Mouse (Mus musculus) liver (tissue): ENCODE measurements around the gene Klf3.

Experiments used
- DNase-seq: peaks from one replicate; pipeline ENCODE4 v3.0.0-alpha.2; 2020; ENCODE audit warnings: mixed read lengths

The Klf3 gene

GRCm38 (mm10) chr5:64839016-64839599, 35.9 kb downstream of the Klf3 start:
- no peak for DNase-seq

DNA sequence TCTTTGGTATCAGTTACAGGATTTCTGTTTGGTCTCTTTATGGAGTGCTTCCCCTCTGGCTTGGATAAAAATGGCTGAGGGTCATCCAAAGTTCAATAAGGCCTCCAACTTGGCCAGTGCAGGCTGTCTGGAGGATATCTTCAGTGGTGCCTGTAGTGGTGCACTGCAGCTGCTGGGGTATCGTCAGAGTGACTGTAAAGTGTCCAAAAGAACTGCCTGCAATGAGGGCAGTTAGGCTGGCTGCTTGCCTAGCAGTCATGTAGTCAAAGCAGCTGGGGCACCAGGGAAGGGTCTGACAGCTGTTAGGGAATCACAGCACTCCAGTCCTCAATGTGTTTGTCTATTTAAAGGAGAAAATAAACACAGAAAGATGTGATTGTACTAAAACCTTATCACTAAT, 36.9 kb downstream of the Klf3 start:
- no peak for DNase-seq

DNA sequence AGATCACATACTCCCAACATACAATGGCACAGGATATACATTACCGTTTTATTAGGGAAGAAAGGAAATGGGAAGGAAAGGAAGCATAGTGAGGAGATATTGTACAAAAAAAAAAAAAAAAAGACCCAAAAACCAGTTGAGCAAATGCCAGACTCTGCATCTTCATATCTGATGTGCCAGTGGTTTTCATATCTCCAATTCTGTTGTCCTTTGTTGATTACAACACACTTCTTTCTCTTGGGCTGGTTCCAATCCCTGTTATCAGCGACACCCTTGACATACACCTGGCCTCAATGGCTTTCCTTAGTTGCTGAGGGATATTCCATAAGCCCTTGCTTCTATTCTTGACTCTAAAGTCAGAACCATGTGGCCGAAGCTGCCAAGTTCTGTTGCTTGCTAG, 41.4 kb downstream of the Klf3 start:
- DNase-seq, result no peak

DNA sequence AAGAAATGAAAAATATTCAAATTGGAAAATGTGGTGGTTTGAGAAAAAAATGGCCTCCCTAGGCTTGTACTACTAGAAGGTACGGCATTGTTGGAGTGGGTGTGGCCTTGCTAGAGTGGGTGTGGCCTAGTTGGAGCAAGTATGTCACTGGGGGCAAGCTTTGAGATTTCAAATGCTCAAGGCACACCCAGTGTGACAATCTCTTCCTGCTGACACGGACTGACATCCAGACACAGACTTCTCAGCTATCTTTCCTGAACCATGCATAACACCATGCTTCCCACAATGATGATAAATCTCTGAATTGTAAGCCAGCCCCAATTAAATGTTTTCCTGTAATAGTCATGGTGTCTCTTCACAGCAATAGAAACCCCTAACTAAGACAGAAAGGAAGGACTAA, 44.1 kb downstream of the Klf3 start:
- peak; percentile 31 for DNase-seq

DNA sequence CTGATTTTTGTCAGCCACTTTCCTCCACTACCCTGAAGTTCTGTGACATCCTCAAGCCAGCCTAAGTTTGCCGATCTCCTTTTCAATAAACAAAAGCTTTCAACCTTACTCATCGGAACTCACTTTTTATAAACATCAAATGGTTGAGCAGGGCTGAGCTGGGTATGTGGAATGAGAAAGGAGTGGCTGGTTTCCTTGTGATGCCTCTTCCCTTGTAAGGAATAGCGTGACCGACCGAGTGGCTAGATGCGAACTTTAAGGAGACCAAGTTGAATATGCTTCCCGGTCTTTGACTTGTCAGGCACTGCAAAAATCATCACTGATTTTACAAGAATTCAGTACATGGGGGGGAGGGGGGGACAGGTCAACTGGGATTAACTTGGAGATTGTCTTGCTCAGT, 46.7 kb downstream of the Klf3 start:
- DNase-seq, result no peak

GRCm38 (mm10) chr5:64852656-64853398, 49.6 kb downstream of the Klf3 start:
- DNase-seq, result no peak

DNA sequence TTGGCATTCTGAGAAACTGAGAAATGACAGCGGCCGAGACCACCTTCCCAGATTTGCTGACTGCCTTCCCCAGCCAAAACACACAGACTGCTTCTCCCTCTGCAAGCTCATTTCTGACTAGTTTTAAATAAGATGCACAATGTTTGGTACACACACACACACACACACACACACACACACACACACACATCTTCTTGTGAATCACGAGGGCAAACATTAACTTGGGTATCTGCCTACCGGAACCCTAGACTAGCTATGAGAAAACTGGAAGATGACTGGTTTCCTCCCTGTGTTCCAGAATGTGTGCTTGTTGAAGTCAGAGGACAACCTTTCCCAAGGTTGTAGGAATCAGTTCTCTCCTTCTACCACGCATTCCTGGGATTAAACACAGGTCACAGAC, 50.2 kb downstream of the Klf3 start:
- no peak for DNase-seq

DNA sequence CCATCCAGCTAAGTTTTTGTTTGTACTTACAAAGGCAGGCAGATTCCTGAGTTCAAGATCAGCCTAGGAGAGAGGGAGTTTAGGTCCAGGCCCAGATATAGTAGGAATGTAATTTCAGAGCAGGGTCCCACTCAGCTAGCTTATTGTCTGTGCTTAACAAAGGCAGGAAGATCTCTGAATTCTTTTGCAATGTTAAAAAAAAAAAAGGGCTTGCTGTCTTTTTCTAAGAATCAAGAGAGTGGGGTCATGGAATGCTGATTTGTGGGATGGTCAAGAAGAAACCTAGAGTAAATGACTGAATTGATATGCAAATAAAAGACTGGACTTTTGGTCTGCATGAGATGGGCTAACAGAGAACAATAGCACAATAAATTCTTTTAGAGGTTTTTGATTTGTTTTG, 52.0 kb downstream of the Klf3 start:
- DNase-seq, result no peak

DNA sequence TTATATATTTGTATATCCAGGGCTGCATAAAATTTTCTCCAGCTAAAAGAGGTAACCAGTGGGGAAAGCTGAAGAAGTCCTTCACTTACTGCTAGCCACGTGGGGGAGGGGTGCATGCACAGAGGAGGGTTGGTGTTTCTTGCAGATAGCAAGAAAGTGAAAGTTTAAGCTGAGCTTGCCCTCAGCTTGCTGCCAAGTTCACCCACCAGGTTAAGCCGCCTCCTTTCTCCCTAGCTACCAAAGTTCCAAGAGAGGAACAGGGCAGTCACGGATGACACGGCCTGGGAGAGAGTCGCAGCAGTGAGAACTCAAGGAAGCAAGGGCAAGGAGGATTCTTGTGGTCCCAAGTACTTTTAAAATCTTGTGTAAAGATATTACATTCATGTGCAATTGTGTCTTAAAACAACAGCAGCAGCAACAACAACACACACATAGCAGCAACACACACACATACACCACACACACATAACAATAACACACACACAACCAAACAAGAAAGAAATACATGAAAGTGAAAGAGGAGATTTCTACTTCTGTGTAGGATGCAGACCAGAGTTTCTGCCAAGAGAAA, 57.8 kb downstream of the Klf3 start:
- peak; percentile 72 for DNase-seq

GRCm38 (mm10) chr5:64861471-64862199, 58.4 kb downstream of the Klf3 start:
- peak; percentile 71 for DNase-seq

- DNase-seq, result no peak
These were observed 59.1 kb downstream of the Klf3 start for GRCm38 (mm10) chr5:64862269-64862668.

- DNase-seq, result peak; percentile 84
These were observed 61.5 kb downstream of the Klf3 start for GRCm38 (mm10) chr5:64864699-64865108.

DNA sequence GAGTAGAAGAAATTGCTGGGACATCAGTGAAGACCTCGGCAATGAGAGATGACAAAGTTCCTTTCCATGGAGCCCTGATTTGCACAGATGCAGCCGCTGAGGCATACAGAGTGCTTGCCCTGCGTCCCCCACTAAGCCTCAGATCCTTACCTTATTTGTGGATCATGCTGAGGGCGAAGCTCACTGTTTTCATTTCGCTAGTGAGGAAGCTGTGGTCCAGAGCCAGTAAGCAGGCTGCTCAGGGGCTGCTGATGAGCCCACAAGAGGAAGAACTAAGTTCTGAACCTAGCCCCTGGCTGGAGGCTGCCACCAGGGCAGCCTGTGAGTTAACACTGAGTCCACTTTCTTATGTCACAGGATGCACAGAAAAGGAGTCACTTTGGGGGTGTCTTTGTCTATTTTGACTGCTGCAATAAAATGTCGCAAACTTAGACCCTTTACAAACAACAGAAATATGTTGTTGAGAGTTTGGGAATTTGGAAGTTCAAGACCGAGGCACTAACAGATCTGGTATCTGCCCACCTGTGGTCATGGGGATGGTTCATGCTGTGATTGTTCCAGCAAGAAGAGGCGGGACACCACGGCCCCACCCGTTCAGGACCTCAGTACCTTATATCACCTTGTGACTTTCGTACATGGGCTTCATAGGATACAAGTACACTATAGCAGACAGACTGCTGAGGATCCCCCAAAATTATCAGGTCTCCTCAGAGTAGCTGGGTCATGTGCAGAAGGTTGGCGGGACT, 62.2 kb downstream of the Klf3 start:
- no peak for DNase-seq

- DNase-seq, result peak; percentile 84
These were observed 63.3 kb downstream of the Klf3 start for GRCm38 (mm10) chr5:64866331-64867050.

DNA sequence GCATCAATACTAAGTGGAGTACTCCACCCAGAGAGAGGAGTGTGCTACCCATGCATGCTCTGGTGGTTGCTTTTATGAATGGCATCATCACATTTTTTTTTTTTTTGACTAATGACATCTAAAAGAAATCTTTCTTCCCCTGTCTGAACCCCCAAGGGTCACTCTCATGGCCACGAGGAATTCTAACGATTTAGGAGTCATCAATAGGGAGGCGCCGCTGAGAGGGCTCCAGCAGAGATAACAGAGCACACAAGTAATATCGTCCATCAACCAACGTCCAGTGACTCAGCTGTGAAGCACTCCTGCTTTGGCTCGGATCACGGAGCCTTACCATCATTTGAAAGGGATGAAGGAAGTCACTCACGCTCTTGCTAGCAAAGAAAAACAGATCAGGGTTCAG, 63.9 kb downstream of the Klf3 start:
- no peak for DNase-seq

GRCm38 (mm10) chr5:64867551-64867950, 64.4 kb downstream of the Klf3 start:
- no peak for DNase-seq

GRCm38 (mm10) chr5:64876086-64876830, 73.1 kb downstream of the Klf3 start:
- DNase-seq, result no peak

GRCm38 (mm10) chr5:64877235-64878026, 74.2 kb downstream of the Klf3 start:
- DNase-seq, result no peak

DNA sequence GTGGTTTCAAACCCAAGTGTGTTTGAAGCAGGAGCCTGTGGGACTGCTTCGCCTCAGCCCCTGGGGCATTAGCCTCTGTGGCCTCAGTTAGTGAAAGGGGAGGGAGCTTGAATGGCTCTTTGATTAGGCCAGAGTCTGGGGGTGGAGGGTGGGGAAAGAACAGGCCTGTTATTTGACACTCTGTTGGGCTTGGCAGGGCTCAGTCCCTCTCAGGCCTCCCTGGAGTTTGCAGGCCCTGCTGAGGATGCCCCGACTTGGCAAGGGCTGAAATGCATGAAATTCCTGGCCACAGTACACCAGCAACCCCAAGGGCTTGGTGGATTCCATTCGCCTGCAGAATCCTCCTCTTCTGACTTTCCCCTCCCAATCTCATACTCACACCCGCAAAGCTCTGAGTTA, 74.8 kb downstream of the Klf3 start:
- peak; percentile 62 for DNase-seq

DNA sequence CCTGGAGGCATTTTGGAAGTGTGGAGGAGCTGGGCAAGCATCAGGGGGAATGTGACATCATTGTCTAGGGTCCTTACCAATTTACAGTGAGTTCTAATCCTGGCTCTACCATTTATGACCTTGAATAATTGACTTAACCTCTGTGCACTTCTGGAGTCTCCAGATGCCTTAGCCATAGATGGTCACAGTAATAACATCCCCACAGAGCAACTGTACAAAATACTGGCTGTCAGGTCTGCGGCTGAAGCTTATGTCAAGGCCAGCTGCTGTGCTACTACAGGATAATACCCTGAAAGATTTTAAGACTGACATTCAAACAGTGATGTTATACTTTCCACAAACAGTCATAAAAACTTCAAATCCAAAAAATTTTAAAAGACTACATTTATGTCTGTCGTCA, 75.3 kb downstream of the Klf3 start:
- no peak for DNase-seq

GRCm38 (mm10) chr5:64879241-64879640, 76.1 kb downstream of the Klf3 start:
- DNase-seq, result no peak
